Mouse (Mus musculus): ENCODE results near the gene Tmem233. TPM values are rescaled to one million over a fixed set of nuclear protein-coding genes. Genes with fewer than 3 reads are reported as not detected.

Tmem233 gene
- not detected for polyA plus RNA-seq (2017; shearing (Covaris generic))

GRCm38 (mm10) chr5:116083081-116083480 lies at the start of gene Tmem233:
Gene Tmem233, minus strand, starts transcription at chr5:116083244.

GRCm38 (mm10) chr5:116024327-116024739 lies 58.7 kb downstream of the Tmem233 start, which contains the start of gene Prkab1:
Gene Prkab1, minus strand, starts transcription at chr5:116024508.

Other genes starting within 250 kb of the Tmem233 start
- 6.1 TPM for gene Cit, start 238.0 kb downstream of the Tmem233 start, polyA plus RNA-seq (2017; shearing (Covaris generic))
- gene Prkab1, start 58.7 kb downstream of the Tmem233 start, polyA plus RNA-seq (2017; shearing (Covaris generic)) = 79.9 TPM
- 0.07 TPM for gene Ccdc60, start 205.7 kb upstream of the Tmem233 start, polyA plus RNA-seq (2017; shearing (Covaris generic))